Mouse (Mus musculus) left cerebral cortex, postnatal 14 days (tissue): ENCODE data around the gene Cldn34c2. TPM values are rescaled to one million over a fixed set of nuclear protein-coding genes. Genes with fewer than 3 reads are reported as not detected.
"Not testable (repeated sequence)": the region's sequence is repeated elsewhere in the genome, so short reads cannot be mapped to it uniquely, and the experiment has no call there.

ENCODE experiments used
- DNase-seq, 2 experiments: peaks; one replicate each; pipeline ENCODE4 v3.0.0; 2021 to 2022; ENCODE audit warnings: low spot score in 2 of 2, mixed read lengths in 1 of 2
- intact Hi-C: fragments of 180-260 bp; cut with DNase I; formaldehyde crosslinking; loops from one replicate; pipeline ENCODE4 v1.15.1; 2025
- long read RNA-seq, 2 experiments: library from polyadenylated mRNA; stranded (forward); transcript quantifications; one replicate each; pipeline ENCODE4 v2.0.0; 2021
- total RNA-seq, 2 experiments: library from RNA; stranded (reverse); gene quantifications; 2 replicates each; pipeline ENCODE4 v1.2.3; 2021

The Cldn34c2 gene
- 1 to 10 TPM in 1 of 2 experiments, not detected in 1; 1.4 TPM for total RNA-seq
- long read RNA-seq, experiment 1, partial matches to known transcripts, result 0 of 1 reads
- long read RNA-seq, experiment 1, other reads (novel, unspliced or antisense), result 1 of 1 reads
- long read RNA-seq, experiment 2, result 0 reads

- DNase-seq, intact Hi-C loops: not testable (repeated sequence)
Observed at GRCm38 (mm10) chrX:123581400-123581799, at the start of gene Cldn34c2. Gene Cldn34c2 (plus strand): TSS chrX:123581700.

- intact Hi-C loops, DNase-seq: not testable (repeated sequence)
Observed at GRCm38 (mm10) chrX:123551378-123551777, 30.1 kb upstream of the Cldn34c2 start.

- intact Hi-C loops, DNase-seq: not testable (repeated sequence)
Observed at GRCm38 (mm10) chrX:123612158-123612828, 30.8 kb downstream of the Cldn34c2 start.

Other genes starting within 250 kb of the Cldn34c2 start
- gene Gm17467, start 123.1 kb downstream of the Cldn34c2 start, total RNA-seq, result not detected
- gene Cldn34c3, start 212.0 kb downstream of the Cldn34c2 start, total RNA-seq, result not detected